ENCODE assay signal across 27 mouse cellular contexts in the genomic region with DNA sequence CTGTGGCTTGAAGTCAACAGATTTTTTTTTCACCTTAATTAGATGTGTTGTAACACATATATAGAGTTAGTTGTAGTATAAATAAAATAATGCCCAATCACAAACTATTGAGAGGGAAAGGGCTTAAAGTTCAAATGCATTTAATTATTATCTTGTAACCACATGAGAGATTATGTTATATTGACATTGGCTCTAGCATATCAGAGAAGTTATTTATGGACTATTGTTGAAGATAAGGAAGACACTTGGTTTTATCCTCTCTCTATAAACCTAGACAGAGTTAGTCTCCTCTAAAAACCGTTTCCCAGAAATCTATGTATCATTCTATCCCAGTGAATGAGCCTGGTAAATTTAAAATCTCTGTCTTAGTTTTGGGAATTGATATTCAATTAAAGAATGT.
"Had no signal": no experiment of that assay in that cellular context is flagged by ENCODE, and none has a peak within 500 bp of the region (broad histone marks: within the 10 kb centered on the region; RNA-seq: fewer than 3 reads in every experiment).

No protein-coding gene starts in this region.

- DNase-seq: heart, postnatal 10 days; heart, postnatal 14 days; heart, postnatal 4 days; kidney, adult 11 months; kidney, adult 2 months; kidney, adult 8-10 months; kidney, adult 9 months; kidney, postnatal 10 days; kidney, postnatal 14 days; kidney, postnatal 25 days; kidney, postnatal 36 days; layer of hippocampus, adult 9-11 months had no signal

- H3K4me3 ChIP-seq: heart, embryonic 10.5 days; heart, embryonic 12.5 days; heart, embryonic 13.5 days; heart, embryonic 15.5 days; hindbrain, embryonic 10.5 days; hindbrain, embryonic 12.5 days; hindbrain, embryonic 13.5 days; hindbrain, embryonic 15.5 days; intestine, embryonic 15.5 days; kidney, embryonic 15.5 days; layer of hippocampus, adult 2 months; left cerebral cortex, adult 2 months had no signal

- H3K36me3 ChIP-seq: heart, embryonic 10.5 days; heart, embryonic 12.5 days; heart, embryonic 13.5 days; heart, embryonic 15.5 days; hindbrain, embryonic 10.5 days; hindbrain, embryonic 12.5 days; hindbrain, embryonic 13.5 days; hindbrain, embryonic 15.5 days; intestine, embryonic 15.5 days; kidney, embryonic 15.5 days had no signal

- H3K27me3 ChIP-seq: heart, embryonic 12.5 days; heart, embryonic 13.5 days; heart, embryonic 15.5 days; hindbrain, embryonic 12.5 days; hindbrain, embryonic 13.5 days; hindbrain, embryonic 15.5 days; intestine, embryonic 15.5 days; kidney, embryonic 15.5 days had no signal

- H3K27ac ChIP-seq: heart, embryonic 10.5 days; heart, embryonic 13.5 days; heart, embryonic 15.5 days; hindbrain, embryonic 10.5 days; hindbrain, embryonic 12.5 days; hindbrain, embryonic 13.5 days; hindbrain, embryonic 14.5 days; hindbrain, embryonic 15.5 days; hindbrain, postnatal 0 days; intestine, embryonic 15.5 days; kidney, embryonic 15.5 days; kidney, postnatal 0 days; layer of hippocampus, adult 2 months; left cerebral cortex, adult 2 months had no signal

- H3K4me1 ChIP-seq: heart, embryonic 15.5 days; intestine, embryonic 15.5 days had no signal

- H3K9ac ChIP-seq: heart, embryonic 12.5 days; heart, embryonic 13.5 days; heart, embryonic 15.5 days; hindbrain, embryonic 12.5 days; hindbrain, embryonic 13.5 days; hindbrain, embryonic 14.5 days; hindbrain, embryonic 15.5 days; intestine, embryonic 15.5 days; kidney, embryonic 15.5 days had no signal

- H3K9me3 ChIP-seq: heart, embryonic 10.5 days; heart, embryonic 12.5 days; heart, embryonic 13.5 days; heart, embryonic 15.5 days; hindbrain, embryonic 10.5 days; hindbrain, embryonic 12.5 days; hindbrain, embryonic 13.5 days; hindbrain, embryonic 15.5 days; intestine, embryonic 15.5 days; kidney, embryonic 15.5 days had no signal
